Mouse (Mus musculus): ENCODE measurements around the gene Lcn10.
"Not testable (repeated sequence)": the region's sequence is repeated elsewhere in the genome, so short reads cannot be mapped to it uniquely, and the experiment has no call there.

The Lcn10 gene

GRCm38 (mm10) chr2:25682426-25682825, at the start of gene Lcn10:
TSS of gene Lcn10 (plus strand) at chr2:25682726.
- no peak for DNase-seq (ENCODE audit: low spot score in 2 of 2)

- DNase-seq (ENCODE audit: low spot score in 2 of 2), result no peak
Measured at GRCm38 (mm10) chr2:25633616-25634015, 48.9 kb upstream of the Lcn10 start.

GRCm38 (mm10) chr2:25634046-25634445, 48.5 kb upstream of the Lcn10 start:
- no peak for DNase-seq (ENCODE audit: low spot score in 2 of 2)

GRCm38 (mm10) chr2:25639890-25640289, 42.6 kb upstream of the Lcn10 start:
- DNase-seq (ENCODE audit: low spot score in 2 of 2), result no peak

- DNase-seq (ENCODE audit: low spot score in 2 of 2), result no peak
Measured at GRCm38 (mm10) chr2:25652902-25653301, 29.6 kb upstream of the Lcn10 start, which contains the start of gene Lcn8. TSS of gene Lcn8 (plus strand) at chr2:25653120.

- DNase-seq (ENCODE audit: low spot score in 2 of 2), result no peak
Measured at GRCm38 (mm10) chr2:25654502-25654901, 28.0 kb upstream of the Lcn10 start.

GRCm38 (mm10) chr2:25656691-25657090, 25.8 kb upstream of the Lcn10 start:
- DNase-seq (ENCODE audit: low spot score in 2 of 2), result no peak

GRCm38 (mm10) chr2:25657246-25657645, 25.3 kb upstream of the Lcn10 start:
- DNase-seq (ENCODE audit: low spot score in 2 of 2), result no peak

- DNase-seq (ENCODE audit: low spot score in 2 of 2), result no peak
Measured at GRCm38 (mm10) chr2:25657652-25658051, 24.9 kb upstream of the Lcn10 start, which contains the start of gene Lcn5. TSS of gene Lcn5 (plus strand) at chr2:25657952.

- DNase-seq (ENCODE audit: low spot score in 2 of 2), result no peak
Measured at GRCm38 (mm10) chr2:25660279-25660678, 22.2 kb upstream of the Lcn10 start.

- DNase-seq (ENCODE audit: low spot score in 2 of 2), result no peak
Measured at GRCm38 (mm10) chr2:25661245-25661970, 21.1 kb upstream of the Lcn10 start.

- peak; percentile 39 to 65 for DNase-seq (ENCODE audit: low spot score in 2 of 2)
Measured at GRCm38 (mm10) chr2:25663511-25663910, 19.0 kb upstream of the Lcn10 start.

GRCm38 (mm10) chr2:25664125-25664524, 18.4 kb upstream of the Lcn10 start:
- no peak for DNase-seq (ENCODE audit: low spot score in 2 of 2)

- DNase-seq (ENCODE audit: low spot score in 2 of 2), result no peak
Measured at GRCm38 (mm10) chr2:25666516-25666915, 16.0 kb upstream of the Lcn10 start.

GRCm38 (mm10) chr2:25676486-25676885, 6.0 kb upstream of the Lcn10 start, which contains the start of gene Lcn6:
TSS of gene Lcn6 (plus strand) at chr2:25676786.
- no peak for DNase-seq (ENCODE audit: low spot score in 2 of 2)

- no peak for DNase-seq (ENCODE audit: low spot score in 2 of 2)
Measured at GRCm38 (mm10) chr2:25679559-25679958, 3.0 kb upstream of the Lcn10 start.

GRCm38 (mm10) chr2:25686941-25687340, 4.4 kb downstream of the Lcn10 start:
- no peak for DNase-seq (ENCODE audit: low spot score in 2 of 2)

GRCm38 (mm10) chr2:25694605-25695004, 12.1 kb downstream of the Lcn10 start:
- DNase-seq (ENCODE audit: low spot score in 2 of 2), result peak; percentile 20 to 57

GRCm38 (mm10) chr2:25696951-25697350, 14.4 kb downstream of the Lcn10 start:
- no peak for DNase-seq (ENCODE audit: low spot score in 2 of 2)

- DNase-seq (ENCODE audit: low spot score in 2 of 2), result no peak
Measured at GRCm38 (mm10) chr2:25698696-25699095, 16.2 kb downstream of the Lcn10 start.

GRCm38 (mm10) chr2:25699743-25700142, 17.2 kb downstream of the Lcn10 start, which contains the start of gene Obp2a:
TSS of gene Obp2a (plus strand) at chr2:25700043.
- DNase-seq (ENCODE audit: low spot score in 2 of 2), result not testable (repeated sequence)

- no peak for DNase-seq (ENCODE audit: low spot score in 2 of 2)
Measured at GRCm38 (mm10) chr2:25701001-25701400, 18.5 kb downstream of the Lcn10 start.

- DNase-seq (ENCODE audit: low spot score in 2 of 2), result no peak
Measured at GRCm38 (mm10) chr2:25703706-25704105, 21.2 kb downstream of the Lcn10 start.
